Mouse (Mus musculus) midbrain, embryonic 15.5 days (tissue): ENCODE results near the gene Gm28035. TPM values are rescaled to one million over a fixed set of nuclear protein-coding genes. Genes with fewer than 3 reads are reported as not detected.
A peak's percentile ranks its signal among the peaks of the same experiment; 100 is the strongest.

ENCODE experiments used
- ATAC-seq: fragments of 200-750 bp; cut with Nextera tagmentation; replicated peaks from 2 replicates; pipeline ENCODE4 v1.8.0; 2017; ENCODE audit warnings: moderate TSS enrichment
- H3K27ac ChIP-seq: fragments of 300-500 bp; sonication (generic); 2 replicates; pipeline ENCODE4 v1.5.1; 2015; ENCODE audit warnings: mild to moderate bottlenecking, inconsistent platforms
- H3K27me3 ChIP-seq: fragments of 300-500 bp; sonication (generic); replicated peaks from 2 replicates; pipeline ENCODE4 v1.6.1; 2015; ENCODE audit warnings: inconsistent platforms
- H3K36me3 ChIP-seq: fragments of 300-500 bp; sonication (generic); replicated peaks from 2 replicates; pipeline ENCODE4 v1.6.1; 2015; ENCODE audit warnings: inconsistent platforms
- H3K4me1 ChIP-seq: fragments of 300-500 bp; sonication (generic); 2 replicates; pipeline ENCODE4 v1.6.1; 2015; ENCODE audit warnings: inconsistent platforms
- H3K4me2 ChIP-seq: fragments of 300-500 bp; sonication (generic); 2 replicates; pipeline ENCODE4 v1.6.1; 2015; ENCODE audit warnings: inconsistent platforms, mild to moderate bottlenecking, moderate library complexity
- H3K4me3 ChIP-seq: fragments of 300-500 bp; sonication (generic); 2 replicates; pipeline ENCODE4 v1.5.1; 2015; ENCODE audit warnings: mild to moderate bottlenecking, inconsistent platforms
- H3K9ac ChIP-seq: fragments of 300-500 bp; sonication (generic); 2 replicates; pipeline ENCODE4 v1.6.1; 2015; ENCODE audit warnings: mild to moderate bottlenecking, inconsistent platforms
- H3K9me3 ChIP-seq: fragments of 300-500 bp; sonication (generic); 2 replicates; pipeline ENCODE4 v1.6.1; 2016; ENCODE audit warnings: inconsistent platforms
- WGBS: fragments of 180-500 bp; shearing (Covaris S2); methylation state at CpG from one replicate; pipeline ENCODE4 v1.1.7; 2015; ENCODE audit warnings: mixed read lengths; 5-methylcytosine and 5-hydroxymethylcytosine counted together
- polyA plus RNA-seq: library from polyadenylated mRNA; unstranded; fragments of >200 nt; fragmentation: Nextera tagmentation; extraction: Ambion mirVana; gene quantifications from 2 replicates; pipeline ENCODE4 v1.2.1, GENCODE M21; 2015

The Gm28035 gene
- 0.31 and 0.38 TPM in 2 replicates for polyA plus RNA-seq

GRCm38 (mm10) chr2:30240267-30240666, at the start of gene Gm28035:
TSS of gene Gm28035 (plus strand) at chr2:30240567.
- no peak within 1 kb of the TSS for H3K4me3 ChIP-seq
- no peaks in the 10 kb centered on the region for H3K9me3 ChIP-seq
- H3K27ac ChIP-seq, result no peak within 1 kb of the TSS
- peak within 1 kb of the TSS; percentile 79; the same call in 1 of the 2 replicates for H3K9ac ChIP-seq
- ATAC-seq, result no peak
- no peaks in the 10 kb centered on the region for H3K27me3 ChIP-seq
- 85% methylated on average over 2 of the region's 2 CpGs for WGBS
- peak within 1 kb of the TSS; percentile 75; the same call in 1 of the 2 replicates for H3K4me2 ChIP-seq
- peaks cover 29% of the 10 kb centered on the region for H3K4me1 ChIP-seq
- peaks cover 17% of the 10 kb centered on the region for H3K36me3 ChIP-seq

- Histone ChIP-seq H3K4me3 (no peak overlapping the region), H3K27ac (no peak overlapping the region), H3K4me1 (no peaks in the 10 kb centered on the region), H3K4me2 (no peak overlapping the region), H3K9ac (no peak overlapping the region), H3K9me3 (no peaks in the 10 kb centered on the region), H3K36me3 (no peaks in the 10 kb centered on the region), H3K27me3 (no peaks in the 10 kb centered on the region)
- WGBS, result 89% methylated on average over 12 of the region's 12 CpGs
- no peak for ATAC-seq
Measured at GRCm38 (mm10) chr2:30191790-30192580, 48.4 kb upstream of the Gm28035 start.

DNA sequence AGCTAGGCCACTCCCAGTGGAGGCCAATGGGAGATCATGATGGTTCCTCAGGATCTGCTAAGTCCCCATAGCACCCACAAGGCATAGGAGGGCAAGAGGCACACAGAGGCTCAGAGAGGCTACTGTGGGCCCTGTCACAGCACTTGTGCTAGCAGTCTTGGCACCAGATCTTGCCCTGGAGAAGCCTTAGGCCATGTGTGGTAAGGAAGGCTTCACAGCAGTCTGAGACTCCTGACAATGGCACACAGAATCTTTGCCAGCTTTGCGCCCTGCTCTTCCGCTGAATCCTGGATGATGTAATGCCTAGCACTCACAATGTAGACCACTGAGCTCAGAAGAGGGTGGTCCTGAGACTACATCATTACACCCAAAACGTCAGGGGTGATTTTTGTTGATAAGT, 45.7 kb upstream of the Gm28035 start:
- H3K9ac ChIP-seq, result no peak overlapping the region
- no peak overlapping the region for H3K4me2 ChIP-seq
- H3K9me3 ChIP-seq, result no peaks in the 10 kb centered on the region
- no peaks in the 10 kb centered on the region for H3K27me3 ChIP-seq
- WGBS, result 77% methylated on average over 3 of the region's 3 CpGs
- no peaks in the 10 kb centered on the region for H3K4me1 ChIP-seq
- H3K4me3 ChIP-seq, result no peak overlapping the region
- no peaks in the 10 kb centered on the region for H3K36me3 ChIP-seq
- no peak for ATAC-seq
- H3K27ac ChIP-seq, result no peak overlapping the region

DNA sequence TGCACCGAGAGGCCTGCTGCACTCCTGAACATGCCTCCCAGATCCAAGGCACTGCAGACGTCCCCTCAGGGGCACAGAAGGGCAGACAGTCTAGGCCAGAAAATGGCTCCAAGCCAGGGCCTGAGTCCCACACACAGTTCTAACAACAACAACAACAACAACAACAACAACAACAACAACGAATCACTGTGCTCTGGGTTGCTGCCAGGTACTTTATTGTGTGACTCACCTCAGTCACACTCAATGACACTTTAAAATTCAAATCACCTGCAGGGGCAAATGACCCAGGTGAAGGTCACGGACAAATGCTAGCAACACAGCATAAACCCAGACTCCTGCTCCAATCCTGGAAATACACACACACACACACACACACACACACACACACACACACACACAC, 42.3 kb upstream of the Gm28035 start:
- Histone ChIP-seq H3K9ac (no peak overlapping the region), H3K4me3 (no peak overlapping the region), H3K36me3 (no peaks in the 10 kb centered on the region), H3K27me3 (no peaks in the 10 kb centered on the region), H3K27ac (no peak overlapping the region), H3K9me3 (no peaks in the 10 kb centered on the region), H3K4me2 (no peak overlapping the region), H3K4me1 (no peaks in the 10 kb centered on the region)
- no peak for ATAC-seq
- 76% methylated on average over 4 of the region's 4 CpGs for WGBS

DNA sequence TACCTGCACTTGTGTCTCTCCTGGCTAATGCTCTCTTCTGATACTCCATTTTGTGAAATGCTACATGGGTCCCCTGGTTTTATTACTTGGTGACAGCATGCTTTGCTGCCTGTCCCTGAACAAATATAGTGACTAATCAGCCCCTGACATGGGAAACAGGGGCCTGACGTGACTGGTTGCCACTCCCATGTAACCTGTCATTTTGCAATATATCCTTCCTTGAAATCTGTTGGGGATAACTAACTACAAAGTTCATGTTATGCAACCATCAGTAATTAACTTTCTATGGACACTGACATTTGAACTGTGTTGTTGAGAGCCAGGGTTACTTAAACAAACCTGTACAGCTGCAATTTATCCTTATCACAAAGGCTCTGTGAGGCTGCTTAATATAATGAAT, 40.4 kb upstream of the Gm28035 start:
- no peak overlapping the region for H3K4me3 ChIP-seq
- H3K27ac ChIP-seq, result no peak overlapping the region
- WGBS, result 73% methylated on average over 1 of the region's 1 CpGs
- no peaks in the 10 kb centered on the region for H3K27me3 ChIP-seq
- no peak overlapping the region for H3K9ac ChIP-seq
- no peaks in the 10 kb centered on the region for H3K36me3 ChIP-seq
- peaks cover 8% of the 10 kb centered on the region for H3K4me1 ChIP-seq
- no peak overlapping the region for H3K4me2 ChIP-seq
- H3K9me3 ChIP-seq, result no peaks in the 10 kb centered on the region
- no peak for ATAC-seq

DNA sequence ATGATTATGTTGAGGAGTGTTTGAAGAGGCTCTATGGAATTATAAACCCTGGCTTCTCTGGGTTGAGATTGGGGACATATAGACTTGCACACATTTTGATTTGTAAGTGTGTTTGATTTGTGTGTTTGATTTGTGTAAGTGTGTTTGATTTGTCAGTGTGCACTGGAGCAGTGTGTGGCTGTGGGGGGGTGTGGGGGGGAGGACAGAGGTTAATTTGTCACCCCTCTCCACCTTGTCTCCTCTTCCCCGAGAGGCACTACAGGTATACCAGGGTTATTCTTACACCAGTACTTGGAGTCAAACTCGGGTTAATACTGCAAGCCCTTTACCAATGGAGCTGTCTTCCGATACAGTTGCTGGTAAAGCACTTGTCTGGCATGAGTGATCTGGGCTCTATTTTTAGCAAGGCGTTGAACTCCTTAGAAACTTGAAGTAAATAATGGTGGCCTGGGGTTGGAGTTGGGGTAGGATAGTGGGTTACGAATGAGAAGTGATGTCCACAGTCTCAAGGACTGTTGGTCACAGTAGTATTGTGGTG, 39.9 kb upstream of the Gm28035 start:
- WGBS, result 91% methylated on average over 5 of the region's 5 CpGs
- Histone ChIP-seq H3K4me2 (no peak overlapping the region), H3K4me3 (no peak overlapping the region), H3K9me3 (no peaks in the 10 kb centered on the region), H3K27ac (no peak overlapping the region), H3K27me3 (no peaks in the 10 kb centered on the region), H3K9ac (no peak overlapping the region), H3K36me3 (no peaks in the 10 kb centered on the region), H3K4me1 (peaks cover 8% of the 10 kb centered on the region)
- no peak for ATAC-seq

DNA sequence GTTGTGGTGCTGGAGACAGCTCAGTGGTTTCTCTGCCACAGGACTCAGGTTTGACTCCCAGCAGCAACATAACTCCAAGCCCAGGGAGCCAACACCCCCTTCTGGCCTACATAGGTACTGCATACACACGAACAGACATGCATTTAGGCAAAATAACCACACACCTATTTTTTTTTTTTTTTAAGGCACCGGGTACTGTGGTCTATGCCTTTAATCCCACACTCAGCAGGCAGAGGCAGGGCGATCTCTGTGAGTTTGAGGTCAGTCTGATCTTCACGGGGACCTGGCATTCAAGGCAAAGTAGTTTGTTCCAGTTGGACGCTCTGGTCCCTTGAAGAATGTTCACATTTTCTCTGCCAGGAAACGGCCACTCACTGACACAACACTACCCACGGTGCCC, 36.9 kb upstream of the Gm28035 start:
- H3K27ac ChIP-seq, result no peak overlapping the region
- 80% methylated on average over 7 of the region's 7 CpGs for WGBS

GRCm38 (mm10) chr2:30205255-30205628, 35.1 kb upstream of the Gm28035 start:
- Histone ChIP-seq H3K4me3 (peak overlapping the region; percentile 68), H3K27me3 (no peaks in the 10 kb centered on the region), H3K9ac (peak overlapping the region; percentile 54), H3K27ac (peak overlapping the region; percentile 77), H3K4me2 (peak overlapping the region; percentile 83), H3K9me3 (no peaks in the 10 kb centered on the region), H3K36me3 (no peaks in the 10 kb centered on the region), H3K4me1 (peaks cover 17% of the 10 kb centered on the region)
- 2% methylated on average over 13 of the region's 13 CpGs for WGBS
- ATAC-seq, result peak; percentile 79

More for the DNA sequence above, 36.9 kb upstream of the Gm28035 start:
- H3K9ac ChIP-seq, result no peak overlapping the region
- ATAC-seq, result no peak
- H3K4me3 ChIP-seq, result no peak overlapping the region
- H3K36me3 ChIP-seq, result no peaks in the 10 kb centered on the region
- H3K4me2 ChIP-seq, result no peak overlapping the region
- peaks cover 17% of the 10 kb centered on the region for H3K4me1 ChIP-seq
- no peaks in the 10 kb centered on the region for H3K9me3 ChIP-seq
- no peaks in the 10 kb centered on the region for H3K27me3 ChIP-seq

DNA sequence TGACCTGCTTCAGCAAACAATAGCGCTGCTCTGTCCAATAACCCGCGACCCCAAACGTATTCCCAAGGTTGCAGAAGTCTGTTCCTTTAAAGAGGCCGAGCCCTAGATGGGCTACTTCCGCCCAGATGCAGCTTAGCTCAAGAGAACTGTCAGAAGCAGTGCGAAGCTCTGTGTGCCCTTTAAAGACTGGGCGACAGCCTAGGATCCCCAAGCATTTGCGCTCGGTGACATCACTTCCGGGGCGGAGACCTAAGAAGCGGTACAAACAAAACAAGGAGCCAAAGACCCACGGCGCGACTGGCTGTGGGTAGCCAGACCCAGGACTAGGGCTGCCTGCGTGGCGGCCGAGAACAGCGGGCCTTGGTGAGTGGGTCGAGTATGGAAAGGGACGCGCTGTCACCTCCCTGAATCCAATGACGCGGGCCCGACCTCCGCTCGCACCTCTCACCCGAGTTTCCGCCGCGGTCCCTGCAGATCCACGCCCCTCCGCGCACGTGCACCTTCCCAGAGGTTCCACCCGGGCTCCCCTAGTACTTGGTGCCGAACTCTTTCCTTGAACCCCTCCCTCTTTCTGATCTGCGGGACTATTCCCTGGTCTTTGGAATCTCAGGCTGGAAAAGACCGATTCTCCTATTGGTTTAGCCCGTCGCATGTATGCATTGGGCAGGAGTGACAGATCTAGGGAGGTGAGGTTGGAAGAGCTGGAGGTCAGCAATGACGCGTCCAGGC, 34.6 kb upstream of the Gm28035 start, which contains the start of gene Kyat1:
Gene Kyat1, minus strand, starts transcription at position 219 of the 729 bp plus-strand sequence.
- Histone ChIP-seq H3K27ac (peak within 1 kb of the TSS; percentile 77), H3K27me3 (no peaks in the 10 kb centered on the region)
- peak; percentile 98 for ATAC-seq

DNA sequence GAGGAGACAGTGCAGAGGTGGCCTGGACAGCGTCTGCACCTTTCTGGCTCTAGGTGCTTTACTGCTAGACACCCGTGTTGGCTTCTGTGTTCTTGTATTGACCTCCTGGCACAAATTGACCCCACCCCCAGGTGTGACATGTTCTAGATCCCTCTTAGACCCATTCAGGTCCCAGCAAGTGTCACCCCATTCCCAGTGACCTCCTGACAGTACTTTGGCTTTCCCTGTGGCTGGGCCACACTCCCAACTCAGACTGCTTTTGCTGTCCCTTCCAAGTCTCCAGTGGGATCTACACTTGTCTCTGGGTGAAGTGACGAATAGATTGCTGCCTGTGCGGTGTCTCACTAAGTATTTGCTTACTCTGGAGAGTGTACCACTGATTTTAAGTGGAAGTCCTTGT, 33.0 kb upstream of the Gm28035 start:
- no peak overlapping the region for H3K4me2 ChIP-seq
- 80% methylated on average over 4 of the region's 4 CpGs for WGBS
- no peak overlapping the region for H3K27ac ChIP-seq
- no peak overlapping the region for H3K9ac ChIP-seq
- H3K27me3 ChIP-seq, result no peaks in the 10 kb centered on the region
- no peak overlapping the region for H3K4me3 ChIP-seq
- ATAC-seq, result no peak
- H3K4me1 ChIP-seq, result peaks cover 17% of the 10 kb centered on the region
- H3K36me3 ChIP-seq, result no peaks in the 10 kb centered on the region
- H3K9me3 ChIP-seq, result no peaks in the 10 kb centered on the region

More for the DNA sequence above, 34.6 kb upstream of the Gm28035 start, which contains the start of gene Kyat1:
- under 1% methylated on average over 44 of the region's 44 CpGs for WGBS
- Histone ChIP-seq H3K4me1 (peaks cover 17% of the 10 kb centered on the region), H3K4me2 (peak within 1 kb of the TSS; percentile 83), H3K9ac (peak within 1 kb of the TSS; percentile 54), H3K4me3 (peak within 1 kb of the TSS; percentile 68), H3K9me3 (no peaks in the 10 kb centered on the region), H3K36me3 (no peaks in the 10 kb centered on the region)

DNA sequence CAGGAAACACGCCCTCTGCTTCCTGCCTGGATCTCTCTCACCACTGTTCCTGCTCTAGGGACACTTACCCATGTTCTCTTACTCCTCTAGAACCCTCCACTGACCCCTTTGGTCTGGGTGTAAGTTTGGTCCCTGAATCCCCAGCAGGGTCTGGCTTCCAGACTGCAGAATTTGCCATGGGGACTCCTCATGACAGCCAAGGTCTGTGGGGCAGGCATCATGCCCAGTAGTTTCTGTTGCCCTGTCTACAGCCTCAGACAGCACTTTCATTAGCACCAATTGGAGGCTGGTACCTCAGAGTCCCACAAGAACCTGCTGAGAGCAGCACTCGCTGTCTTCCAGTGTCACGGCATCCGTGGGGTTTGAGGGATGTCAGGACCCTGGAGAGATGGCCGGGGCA, 32.5 kb upstream of the Gm28035 start:
- Histone ChIP-seq H3K9ac (no peak overlapping the region), H3K4me1 (peaks cover 17% of the 10 kb centered on the region), H3K4me3 (no peak overlapping the region), H3K9me3 (no peaks in the 10 kb centered on the region), H3K36me3 (no peaks in the 10 kb centered on the region), H3K27me3 (no peaks in the 10 kb centered on the region), H3K27ac (no peak overlapping the region), H3K4me2 (no peak overlapping the region)
- WGBS, result 79% methylated on average over 5 of the region's 5 CpGs
- ATAC-seq, result no peak

GRCm38 (mm10) chr2:30211408-30212168, 28.8 kb upstream of the Gm28035 start:
- ATAC-seq, result no peak
- no peak overlapping the region for H3K27ac ChIP-seq
- no peaks in the 10 kb centered on the region for H3K9me3 ChIP-seq
- H3K4me2 ChIP-seq, result no peak overlapping the region
- no peaks in the 10 kb centered on the region for H3K27me3 ChIP-seq
- 69% methylated on average over 6 of the region's 6 CpGs for WGBS
- H3K36me3 ChIP-seq, result no peaks in the 10 kb centered on the region
- H3K4me3 ChIP-seq, result no peak overlapping the region
- peaks cover 4% of the 10 kb centered on the region for H3K4me1 ChIP-seq
- H3K9ac ChIP-seq, result no peak overlapping the region
